In genomic region chr16:52060100-52060719, GRCm38 (mm10) we compare ENCODE assay signal across 8 mouse cellular contexts. TPM values are rescaled to one million over a fixed set of nuclear protein-coding genes. Genes with fewer than 3 reads are reported as not detected.
DNase-seq lines count a peak whose midpoint lies in the region; ATAC-seq and TF ChIP-seq lines count a peak whose summit lies in the region.

No protein-coding gene starts in this region.

- no peak for ATAC-seq in heart, embryonic 14.5 days (ENCODE audit: insufficient number of reproducible peaks, insufficient read depth, low FRiP score, low read depth)
- peak; percentile 52 for ATAC-seq in liver, embryonic 15.5 days (ENCODE audit: insufficient read depth)
- no peak for ATAC-seq in hindbrain, postnatal 0 days

- 63% methylated on average over 17 of the region's 17 CpGs for WGBS in heart, embryonic 14.5 days
- WGBS in liver, embryonic 15.5 days (ENCODE audit: insufficient replicate concordance), result 39% methylated on average over 17 of the region's 17 CpGs
- 79% methylated on average over 17 of the region's 17 CpGs for WGBS in hindbrain, postnatal 0 days

- H3K9ac ChIP-seq in heart, embryonic 14.5 days (ENCODE audit: low read length), result no peak overlapping the region
- no peak overlapping the region for H3K9ac ChIP-seq in liver, embryonic 15.5 days
- H3K9ac ChIP-seq in hindbrain, postnatal 0 days (replicated peaks; ENCODE audit: low read length), result no peak overlapping the region

- peaks cover 39 to 76% of the 10 kb centered on the region in 2 experiments for H3K4me1 ChIP-seq in heart, embryonic 14.5 days (ENCODE audit: control insufficient read depth in 2 of 2, insufficient read depth in 2 of 2, low read length in 2 of 2)
- peaks cover 42% of the 10 kb centered on the region for H3K4me1 ChIP-seq in liver, embryonic 15.5 days (replicated peaks)
- H3K4me1 ChIP-seq in hindbrain, postnatal 0 days (ENCODE audit: insufficient read depth, low read length), result no peaks in the 10 kb centered on the region

- no peak overlapping the region for H3K4me3 ChIP-seq in heart, embryonic 14.5 days (ENCODE audit: control insufficient read depth in 1 of 2, insufficient read depth in 1 of 2, low read depth in 1 of 2, low read length in 2 of 2)
- H3K4me3 ChIP-seq in liver, embryonic 15.5 days (replicated peaks), result no peak overlapping the region
- no peak overlapping the region for H3K4me3 ChIP-seq in hindbrain, postnatal 0 days (ENCODE audit: low read length)

- no peak for TF ChIP-seq CTCF in hindbrain, postnatal 0 days (IDR thresholded peaks at IDR 0.05; ENCODE audit: low read depth)

- DNase-seq in gastrocnemius, postnatal 14 days, result peak; percentile 21
- no peak for DNase-seq in gastrocnemius, adult 18-20 months (ENCODE audit: low spot score)
- peak; percentile 60 for DNase-seq in R1 (ENCODE audit: low read depth, low spot score)
- peak; percentile 59 for DNase-seq in skeletal muscle tissue, adult 2 months (ENCODE audit: low read depth, low spot score)
- DNase-seq in embryo, embryonic 10.5 days (ENCODE audit: low spot score), result no peak
- no peak for DNase-seq in hindbrain, postnatal 0 days (ENCODE audit: low spot score)

- H3K27me3 ChIP-seq in heart, embryonic 14.5 days (ENCODE audit: control insufficient read depth, insufficient read depth, low read length), result no peaks in the 10 kb centered on the region
- H3K27me3 ChIP-seq in liver, embryonic 15.5 days, result no peaks in the 10 kb centered on the region
- no peaks in the 10 kb centered on the region for H3K27me3 ChIP-seq in hindbrain, postnatal 0 days (ENCODE audit: insufficient read depth, low read length)

- intact Hi-C loops in gastrocnemius, postnatal 14 days (cut with DNase I; ENCODE audit: low total_unique reads), result no loop called here

- 0 out of 2 replicates have a peak, but pooled peaks cover 2% of the 10 kb centered on the region for H3K36me3 ChIP-seq in heart, embryonic 14.5 days (ENCODE audit: control insufficient read depth, insufficient read depth, low read length)
- H3K36me3 ChIP-seq in liver, embryonic 15.5 days (replicated peaks), result no peaks in the 10 kb centered on the region
- H3K36me3 ChIP-seq in hindbrain, postnatal 0 days (ENCODE audit: insufficient read depth, low read length), result no peaks in the 10 kb centered on the region

- H3K9me3 ChIP-seq in heart, embryonic 14.5 days (ENCODE audit: control insufficient read depth, low read length), result no peaks in the 10 kb centered on the region
- no peaks in the 10 kb centered on the region for H3K9me3 ChIP-seq in liver, embryonic 15.5 days (replicated peaks)
- no peaks in the 10 kb centered on the region for H3K9me3 ChIP-seq in hindbrain, postnatal 0 days (ENCODE audit: low read length)

- peak overlapping the region; percentile 40 for H3K4me2 ChIP-seq in heart, embryonic 14.5 days (ENCODE audit: low read length)
- peak overlapping the region; percentile 41; the same call in 1 of the 2 replicates for H3K4me2 ChIP-seq in liver, embryonic 15.5 days
- H3K4me2 ChIP-seq in hindbrain, postnatal 0 days (ENCODE audit: low read depth, low read length), result no peak overlapping the region

- peak overlapping the region; percentile 58 to 74 for H3K27ac ChIP-seq in heart, embryonic 14.5 days (replicated peaks in 1 of 2; ENCODE audit: control insufficient read depth in 1 of 2, insufficient read depth in 1 of 2, low read depth in 2 of 2, low read length in 2 of 2)
- H3K27ac ChIP-seq in liver, embryonic 15.5 days (replicated peaks), result peak overlapping the region; percentile 55; the same call in 1 of the 2 replicates
- H3K27ac ChIP-seq in hindbrain, postnatal 0 days, result no peak overlapping the region

RNA-seq across cellular contexts. Expression of gene Cblb, which starts 29.2 kb away (rescaled TPM):
- 10 to 100 TPM; 10.4 to 19.2 TPM for total RNA-seq in gastrocnemius, postnatal 14 days (2021)
- 10 to 100 TPM; 12.8 to 14.1 TPM for total RNA-seq in gastrocnemius, adult 18-20 months (2021)
- polyA plus RNA-seq in heart, embryonic 14.5 days (2014; fragmentation: Nextera tagmentation; extraction: Ambion mirVana), result 13.3 and 14.0 TPM in 2 replicates
- 1.8 TPM in 2 replicates for polyA plus RNA-seq in liver, embryonic 15.5 days (2015; fragmentation: Nextera tagmentation; extraction: Ambion mirVana)
- 9.6 and 11.4 TPM in 2 replicates for total RNA-seq in hindbrain, postnatal 0 days (2014; rRNA removed)
- polyA plus RNA-seq in hindbrain, postnatal 0 days (2015; fragmentation: Nextera tagmentation; extraction: Ambion mirVana), result 3.6 and 4.3 TPM in 2 replicates

Comparison
In these comparisons a context has a peak if more than half of its experiments do, and no peak if none do; other contexts are left out.
1. DNase-seq: peak in gastrocnemius, postnatal 14 days (single experiment), R1 (single experiment) and skeletal muscle tissue, adult 2 months (single experiment); none in gastrocnemius, adult 18-20 months (single experiment), embryo, embryonic 10.5 days (single experiment) and hindbrain, postnatal 0 days (single experiment).